Mouse (Mus musculus): ENCODE measurements at regions not wholly inside any gene's neighbourhood (a gene's known extent, or its start where the extent isn't known, plus 50 kb on each side); places are given as distances from the start of the nearest gene placed in this dataset.

- TF ChIP-seq CHD2 (IDR thresholded peaks at IDR 0.05; ENCODE audit: low read length) (no peak), MAX (IDR thresholded peaks at IDR 0.05; ENCODE audit: low read length) (no peak), ZNF384 (IDR thresholded peaks at IDR 0.05; ENCODE audit: low read depth, low read length) (no peak)
Observed at GRCm38 (mm10) chr2:79094298-79094697, 160.9 kb upstream of the Itga4 start.
